Mouse (Mus musculus) embryo, embryonic 11 days (tissue): ENCODE data around the gene Fam53b.

Experiments used
- DNase-seq: peaks from one replicate; pipeline ENCODE4 v3.0.0-alpha.2; 2015

Fam53b gene

DNA sequence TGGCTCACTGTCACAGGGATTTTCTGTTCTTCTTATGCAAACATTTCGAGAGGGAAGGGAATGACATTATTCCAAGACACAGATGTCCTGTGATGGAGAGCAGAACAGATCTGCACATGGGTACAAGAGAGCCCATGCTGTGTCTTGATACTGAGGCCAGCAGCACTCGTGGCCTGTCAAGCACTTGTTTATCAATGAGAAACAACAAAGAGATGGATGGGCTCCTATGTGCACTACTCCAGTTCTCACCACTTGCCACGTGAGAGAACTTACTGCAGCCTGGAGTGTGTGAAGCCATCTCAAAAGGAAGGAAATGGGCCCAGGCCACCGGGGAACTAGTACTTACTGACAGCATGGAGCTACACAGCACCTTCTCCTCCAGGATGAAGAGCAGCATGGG is 27.2 kb downstream of the Fam53b start:
- DNase-seq = no peak

DNA sequence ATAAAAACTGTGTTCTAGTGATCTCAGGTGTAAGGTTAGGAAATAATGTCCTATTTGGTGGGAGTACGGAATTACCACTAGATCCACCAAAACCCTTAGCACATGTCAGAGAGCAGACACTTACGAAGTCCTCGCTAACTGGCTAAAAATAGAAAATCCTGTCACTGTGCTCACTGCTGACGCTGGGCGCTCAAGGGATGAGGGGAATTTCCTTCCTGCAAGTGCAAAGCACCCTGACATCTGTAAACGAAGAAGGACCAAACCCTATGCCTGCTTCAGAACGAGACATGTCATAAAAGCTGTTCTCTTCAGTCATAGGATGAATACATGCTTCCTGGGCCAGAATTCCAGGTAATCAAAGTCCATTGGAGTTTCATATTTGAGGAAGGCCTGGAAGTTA is 27.7 kb downstream of the Fam53b start:
- no peak for DNase-seq

DNA sequence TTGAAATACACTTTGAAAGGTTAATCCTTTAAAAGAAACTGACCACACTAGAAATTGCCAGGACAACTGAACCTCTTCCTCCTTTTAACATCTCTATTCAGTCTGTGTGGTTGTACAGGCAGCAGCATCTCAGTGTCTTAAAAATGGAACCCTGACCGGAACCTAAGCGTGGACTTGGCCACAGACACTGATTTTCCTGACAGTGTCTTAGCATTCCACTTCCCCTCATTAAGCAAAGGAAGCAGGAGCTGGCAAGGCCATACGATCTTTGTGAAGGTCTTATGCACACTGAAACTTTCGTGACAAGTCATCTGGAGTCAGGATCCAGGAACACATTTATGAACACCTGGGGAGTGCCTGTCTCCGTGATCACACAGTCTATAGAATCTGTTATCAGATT is 29.6 kb downstream of the Fam53b start:
- DNase-seq = no peak

DNA sequence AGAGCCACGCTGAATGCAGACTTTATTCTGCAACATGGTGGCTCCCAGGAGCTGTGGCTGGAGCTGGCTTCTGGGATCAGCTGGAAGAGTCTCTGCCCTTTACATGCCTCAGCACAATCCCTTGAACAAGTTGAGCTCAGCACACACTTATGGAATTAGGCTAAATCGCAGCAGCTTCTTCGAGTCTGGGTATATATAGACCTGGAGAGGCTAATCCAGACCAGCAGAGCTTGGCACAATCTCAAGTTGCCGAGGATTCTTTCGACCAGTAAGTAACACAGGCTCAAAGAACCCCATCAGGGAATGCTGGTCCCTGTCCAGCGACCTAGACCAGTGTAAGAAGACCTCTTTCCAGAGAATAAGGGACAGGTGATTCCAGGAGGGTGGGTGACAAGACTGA is 31.8 kb downstream of the Fam53b start:
- no peak for DNase-seq

DNA sequence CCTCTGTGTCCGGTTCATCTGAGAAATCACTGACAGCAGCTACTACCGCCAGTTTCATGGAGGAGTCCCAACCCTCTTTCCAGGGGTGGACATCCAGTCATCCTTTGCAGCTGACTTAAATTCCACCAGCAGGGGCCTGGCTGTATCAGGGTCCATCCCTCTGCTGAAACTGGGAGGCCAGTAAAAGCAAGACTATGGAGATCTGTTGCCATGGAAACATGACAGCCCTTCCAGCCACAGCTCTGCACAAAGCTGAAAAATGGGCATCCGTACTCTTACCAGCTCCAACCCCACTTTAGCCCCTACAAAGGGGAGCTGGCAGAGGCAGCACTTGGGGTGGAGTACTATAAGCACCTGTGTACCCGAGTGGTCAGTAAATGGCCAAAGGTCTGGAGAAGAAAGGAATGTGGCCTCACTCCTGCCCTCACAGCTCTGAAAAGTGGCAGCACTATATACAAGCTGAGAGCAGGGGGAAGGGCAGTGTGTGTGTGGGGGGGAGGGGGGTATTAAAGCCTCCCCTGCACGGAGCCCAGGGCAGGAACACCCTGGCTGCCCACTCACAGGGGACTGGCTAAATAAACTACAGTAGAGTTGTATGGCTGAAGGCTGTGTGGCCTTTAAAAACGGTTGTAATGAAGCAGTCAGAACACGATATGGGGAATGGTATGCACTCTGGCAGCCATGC is 32.4 kb downstream of the Fam53b start:
- peak; percentile 71 for DNase-seq

DNA sequence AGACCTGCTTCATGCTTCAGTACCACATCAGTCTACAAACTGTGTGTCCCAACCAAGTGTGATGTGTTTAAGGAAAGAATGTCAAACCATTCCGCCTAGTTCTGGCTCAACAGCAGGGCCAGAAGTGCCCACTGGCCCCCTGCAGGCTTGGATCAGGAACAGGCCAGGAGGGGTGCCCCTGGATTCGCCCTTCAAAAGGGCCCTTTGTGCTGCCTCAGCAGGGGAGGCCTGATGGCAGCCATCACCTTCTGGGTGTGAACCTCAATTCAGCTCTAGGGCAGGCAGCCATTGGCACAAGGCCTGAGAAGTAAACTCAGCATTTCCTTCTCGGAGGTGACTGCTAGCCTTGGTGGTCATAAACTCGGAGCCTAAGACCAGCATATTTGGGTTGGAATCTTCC is 33.1 kb downstream of the Fam53b start:
- DNase-seq = peak; percentile 34

DNA sequence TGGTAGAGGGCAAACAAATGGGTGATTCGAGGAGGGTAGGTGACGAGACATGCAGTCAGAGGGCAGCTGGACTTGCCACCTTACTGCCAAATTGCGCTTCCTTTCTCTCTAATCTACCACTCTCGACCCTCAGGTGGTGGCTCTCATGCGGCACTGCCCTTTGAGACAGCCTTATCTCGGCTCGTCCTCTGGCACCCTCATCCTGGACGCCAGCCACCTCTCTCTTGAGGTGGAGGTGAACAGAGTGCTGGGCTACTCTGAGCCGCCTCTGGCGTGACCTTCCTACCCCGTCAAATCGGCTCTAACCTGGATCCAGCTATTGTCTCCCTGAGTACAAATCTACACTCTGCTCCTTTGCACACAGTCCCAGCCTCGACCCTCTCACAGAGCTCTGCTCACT is 35.1 kb downstream of the Fam53b start:
- DNase-seq = no peak

DNA sequence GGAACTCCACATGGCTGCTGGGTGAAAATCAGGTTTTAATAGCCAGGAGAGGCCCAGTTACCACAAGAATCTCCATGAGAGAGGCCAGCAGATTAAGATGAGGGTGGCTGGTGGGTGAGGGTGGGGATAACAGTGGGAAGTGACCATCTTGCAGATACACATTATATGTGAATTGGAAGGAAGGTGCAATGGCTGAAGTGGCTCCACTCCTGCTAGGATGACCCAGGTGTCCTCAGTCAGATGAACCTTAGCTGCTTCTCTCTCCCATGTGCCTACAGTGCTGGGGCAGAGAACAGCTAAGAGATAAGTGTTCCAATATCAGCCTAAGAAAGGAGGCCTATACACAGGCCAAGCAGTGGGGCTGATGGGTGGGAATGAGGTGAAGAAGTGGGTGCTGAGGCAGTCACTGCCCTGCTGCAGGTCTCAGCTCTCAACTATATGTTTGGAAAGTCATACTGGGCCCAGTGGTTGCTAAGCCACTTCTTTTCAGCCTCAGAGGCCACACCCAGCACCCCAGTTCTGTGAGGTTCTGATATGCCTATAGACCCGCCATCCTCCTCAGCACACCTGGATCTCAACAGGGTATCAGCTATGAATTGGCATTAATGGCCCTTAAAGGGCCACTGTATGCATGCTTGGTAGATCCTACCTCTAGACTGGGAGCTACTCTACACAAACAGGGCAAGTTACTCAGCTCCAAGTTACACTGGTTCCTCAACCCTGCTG is 35.8 kb downstream of the Fam53b start:
- no peak for DNase-seq

DNA sequence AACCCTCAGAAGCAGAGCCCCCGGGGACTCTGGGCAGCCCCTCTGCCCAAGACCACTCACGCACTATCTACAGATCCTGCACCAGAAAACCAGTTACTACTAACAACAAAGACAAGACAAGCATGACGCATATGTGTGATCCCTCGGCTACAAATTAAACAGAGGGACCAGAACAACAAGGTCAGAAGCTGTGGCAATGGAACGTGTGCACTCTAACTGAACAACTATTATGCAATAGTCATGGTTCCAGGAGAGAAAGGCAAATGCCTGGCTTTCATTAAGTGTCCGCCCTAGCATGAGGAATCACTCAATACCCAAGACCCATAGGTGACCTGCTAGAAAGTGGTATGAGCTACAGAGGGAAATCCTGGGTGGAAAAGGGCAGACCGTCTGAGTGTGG is 36.6 kb downstream of the Fam53b start:
- DNase-seq = no peak

DNA sequence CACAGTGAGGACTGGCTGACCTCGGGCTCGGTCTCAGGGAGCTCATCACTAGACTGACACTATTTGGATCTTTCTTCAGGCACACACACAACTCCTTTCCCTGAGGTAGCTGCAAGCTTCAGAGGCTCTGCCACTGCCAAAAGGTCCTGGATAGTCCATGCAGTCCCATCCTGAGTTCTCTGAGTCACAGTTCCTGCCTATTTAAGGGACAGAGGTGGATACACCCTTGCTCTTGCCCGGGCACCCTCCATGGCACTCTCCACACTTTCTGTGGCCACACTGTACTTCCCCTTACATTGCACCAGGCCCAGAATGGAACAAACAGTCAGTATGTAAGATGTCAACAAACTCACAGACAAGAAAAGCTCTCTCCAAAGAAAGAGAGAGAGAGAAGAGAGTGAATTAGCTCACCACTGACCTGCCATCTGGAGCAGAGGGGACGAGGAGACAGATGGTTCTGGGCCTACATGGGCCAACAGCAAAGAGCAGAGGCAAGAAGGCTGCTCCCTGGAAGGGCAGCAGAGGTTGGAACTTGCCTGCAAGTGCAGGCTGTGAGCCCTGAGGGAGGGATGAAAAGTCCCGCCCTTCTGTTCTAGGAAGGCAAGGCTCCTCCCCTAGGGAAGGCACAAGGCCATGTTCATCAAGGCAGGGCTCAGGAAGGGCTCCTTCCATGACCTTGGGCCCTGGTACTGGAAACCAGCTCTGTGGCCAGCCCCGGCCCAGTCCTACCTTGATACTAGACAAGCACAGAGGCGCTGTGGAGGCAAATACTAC is 37.2 kb downstream of the Fam53b start:
- no peak for DNase-seq

DNA sequence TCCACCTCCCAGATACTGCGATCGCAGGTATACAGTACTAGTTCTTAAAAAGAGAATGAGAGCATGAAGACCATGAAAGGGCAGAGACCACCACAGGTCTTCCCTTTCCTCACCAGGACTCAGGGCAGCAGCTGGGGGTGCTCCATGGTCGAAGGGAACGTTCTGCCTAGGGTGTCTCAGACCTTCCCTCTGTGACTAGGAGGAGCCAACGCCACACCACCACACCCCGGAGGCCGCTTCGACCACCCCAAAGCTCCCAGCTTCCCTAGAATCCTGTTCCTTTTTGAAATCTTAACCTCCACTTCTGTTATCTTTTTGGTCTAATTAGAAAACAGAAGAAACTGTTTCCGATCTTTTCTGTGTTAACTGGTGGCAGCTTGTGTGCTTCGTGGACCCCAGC is 37.8 kb downstream of the Fam53b start:
- DNase-seq = no peak

DNA sequence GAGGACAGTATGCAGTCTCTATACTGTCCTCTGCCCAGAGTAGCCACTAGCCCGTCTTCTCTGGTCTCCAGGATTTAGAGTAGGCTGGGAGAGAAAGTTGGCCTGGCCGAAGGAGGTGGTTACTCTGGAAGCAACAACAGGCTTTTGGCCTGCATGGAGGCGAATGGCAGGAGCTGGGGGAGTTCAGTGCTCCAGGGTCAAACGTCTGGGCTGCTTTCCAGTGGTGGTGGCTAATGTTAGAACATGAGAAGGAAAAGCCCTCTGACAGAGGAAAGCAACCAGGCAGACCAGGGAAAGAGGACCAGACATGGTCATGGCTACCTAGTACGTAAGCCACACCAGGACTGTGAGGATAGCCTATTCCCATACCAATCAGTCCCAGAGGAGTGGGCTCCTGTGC is 38.4 kb downstream of the Fam53b start:
- no peak for DNase-seq

DNA sequence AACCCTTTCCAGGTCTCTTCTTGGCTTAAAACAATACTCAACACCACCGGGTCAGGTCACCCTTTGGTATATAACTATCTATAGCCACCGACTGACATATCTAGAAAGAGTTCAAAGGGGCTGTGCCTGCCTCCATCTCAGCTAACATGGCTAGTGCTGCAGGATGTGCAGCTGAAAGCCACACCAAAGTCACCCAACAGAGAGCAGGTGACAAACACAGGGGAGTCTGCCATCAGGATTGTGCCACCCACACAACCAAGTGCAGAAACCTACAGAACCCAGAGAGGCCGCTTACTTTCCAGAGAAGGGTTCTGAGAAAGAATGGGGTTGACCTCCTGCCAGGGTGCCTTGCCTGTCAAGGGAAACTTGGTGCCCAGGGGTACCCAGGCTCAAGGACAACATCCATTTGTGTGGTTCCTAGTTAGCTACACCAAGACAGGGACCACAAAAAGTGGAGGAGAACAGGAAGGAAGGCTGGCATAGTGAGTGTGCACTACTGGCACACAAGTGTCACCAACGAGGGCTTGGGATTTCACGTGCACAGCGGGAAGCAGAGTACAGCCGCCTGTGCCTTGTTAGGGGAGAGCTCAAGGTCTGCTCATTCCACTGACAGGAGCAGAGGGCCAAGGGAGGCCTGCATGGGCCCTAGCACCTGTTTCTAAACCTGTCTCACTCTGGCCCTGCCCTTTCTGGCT is 40.5 kb downstream of the Fam53b start:
- DNase-seq = no peak

DNA sequence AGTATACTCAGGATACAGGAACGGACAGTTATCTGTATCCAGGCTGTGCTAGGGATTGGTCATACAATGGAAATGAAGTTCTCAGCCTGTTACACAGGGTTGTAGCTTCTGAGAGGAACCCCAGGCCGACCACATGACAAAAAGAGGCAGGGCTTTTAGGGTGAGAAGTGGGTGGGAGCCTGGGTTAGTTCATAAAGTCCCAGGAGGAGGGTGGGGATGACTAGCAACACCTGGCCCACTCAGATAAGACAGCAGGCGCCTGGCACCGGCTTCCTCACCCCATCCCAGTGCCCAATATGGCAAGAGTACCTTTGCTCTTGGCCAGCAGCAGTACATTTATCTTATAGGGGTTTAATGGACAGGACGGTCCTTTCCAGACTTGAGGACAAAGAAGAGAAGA is 41.2 kb downstream of the Fam53b start:
- DNase-seq = no peak

DNA sequence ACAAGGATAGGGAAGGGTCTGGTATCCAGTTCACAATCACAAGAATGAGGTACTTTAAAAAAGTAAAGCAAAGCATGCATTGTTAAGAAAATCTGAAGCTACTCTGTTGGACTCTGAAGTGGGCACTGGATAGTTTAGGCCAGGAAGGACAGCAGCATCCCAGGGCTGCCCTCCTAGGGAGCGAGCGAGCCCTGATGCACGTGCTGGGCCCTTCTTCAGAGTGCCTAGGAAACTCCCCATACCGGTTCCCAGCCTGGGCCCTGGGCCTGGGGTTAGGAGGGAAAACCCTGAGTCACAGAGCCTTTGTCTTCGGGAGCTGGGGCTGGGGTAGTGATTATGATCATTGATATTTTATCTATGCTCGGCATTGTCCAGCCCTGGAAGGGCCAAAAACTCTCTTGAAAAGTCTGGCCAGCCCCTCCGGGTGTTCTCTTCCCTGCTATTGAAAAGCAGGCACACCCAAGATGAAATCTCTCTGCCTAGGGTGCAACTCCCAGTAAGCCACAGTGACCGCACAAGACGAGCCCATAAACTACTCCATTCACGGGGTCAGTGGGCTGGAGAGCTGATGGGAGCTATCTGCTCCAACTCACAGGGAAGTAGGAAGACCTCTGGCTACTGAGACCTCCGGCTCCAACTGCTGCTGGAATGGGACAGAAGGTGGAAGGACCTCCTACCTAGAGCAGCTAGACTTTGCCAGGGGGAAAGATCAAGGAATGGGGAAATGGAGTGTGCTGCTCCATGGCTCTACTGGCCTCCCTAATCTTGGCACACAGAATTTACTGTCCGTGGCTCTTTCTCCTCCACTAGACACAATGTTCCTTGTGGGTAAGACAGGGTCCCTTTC is 45.0 kb downstream of the Fam53b start:
- no peak for DNase-seq

DNA sequence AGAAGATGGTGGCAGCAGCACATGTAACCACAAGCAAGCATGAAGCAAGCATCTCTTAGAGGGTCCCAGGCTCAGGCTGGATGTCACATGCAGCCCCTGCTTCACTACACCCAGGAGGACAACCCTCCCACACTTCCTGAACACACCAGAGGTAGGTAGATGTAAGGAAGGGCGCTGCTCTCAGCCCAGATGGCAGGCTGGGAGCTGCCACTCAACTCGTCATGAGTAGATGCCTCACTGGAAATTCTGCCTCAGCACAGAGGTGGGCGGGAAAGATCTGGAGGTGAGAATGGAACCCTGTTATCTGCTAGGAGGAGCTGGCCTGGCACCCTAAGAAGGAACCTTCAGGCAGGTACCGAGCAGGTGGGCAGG is 45.7 kb downstream of the Fam53b start:
- DNase-seq = no peak

DNA sequence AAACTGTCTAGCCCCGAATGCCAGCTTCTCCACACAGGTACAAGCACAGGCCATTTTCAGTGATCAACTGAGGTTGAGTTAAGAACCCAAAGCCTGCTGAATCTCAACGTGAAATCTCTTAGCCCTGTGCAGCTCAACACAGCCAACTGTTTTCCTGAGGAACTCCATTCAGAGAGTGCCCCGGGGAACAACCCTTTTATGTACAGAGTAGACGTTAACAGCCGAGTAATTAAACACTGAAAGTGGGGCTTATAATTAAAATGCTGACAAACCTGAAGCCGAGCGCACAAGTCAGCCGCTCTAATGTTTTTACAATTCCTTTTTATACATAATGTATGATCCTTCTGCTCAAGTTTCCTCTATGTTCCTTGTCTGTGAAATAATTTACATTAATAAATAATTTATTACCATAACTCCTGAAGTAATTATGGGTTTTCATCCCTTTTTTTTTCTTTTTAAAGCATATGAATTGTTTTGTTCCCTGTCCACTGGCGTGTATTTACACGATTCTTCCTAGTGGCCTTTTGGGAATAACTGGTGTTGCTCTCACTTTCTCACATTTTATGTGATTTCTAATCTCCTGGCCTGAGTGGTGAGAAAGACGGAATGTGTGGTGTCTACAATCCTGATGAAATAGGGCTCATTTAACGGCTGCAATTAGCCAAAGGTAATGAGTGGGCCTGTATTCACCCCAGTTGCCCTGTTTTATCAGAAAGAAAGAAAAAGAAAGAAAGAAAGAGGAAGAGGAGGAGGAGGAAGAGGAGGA is 46.3 kb downstream of the Fam53b start:
- peak; percentile 29 for DNase-seq

DNA sequence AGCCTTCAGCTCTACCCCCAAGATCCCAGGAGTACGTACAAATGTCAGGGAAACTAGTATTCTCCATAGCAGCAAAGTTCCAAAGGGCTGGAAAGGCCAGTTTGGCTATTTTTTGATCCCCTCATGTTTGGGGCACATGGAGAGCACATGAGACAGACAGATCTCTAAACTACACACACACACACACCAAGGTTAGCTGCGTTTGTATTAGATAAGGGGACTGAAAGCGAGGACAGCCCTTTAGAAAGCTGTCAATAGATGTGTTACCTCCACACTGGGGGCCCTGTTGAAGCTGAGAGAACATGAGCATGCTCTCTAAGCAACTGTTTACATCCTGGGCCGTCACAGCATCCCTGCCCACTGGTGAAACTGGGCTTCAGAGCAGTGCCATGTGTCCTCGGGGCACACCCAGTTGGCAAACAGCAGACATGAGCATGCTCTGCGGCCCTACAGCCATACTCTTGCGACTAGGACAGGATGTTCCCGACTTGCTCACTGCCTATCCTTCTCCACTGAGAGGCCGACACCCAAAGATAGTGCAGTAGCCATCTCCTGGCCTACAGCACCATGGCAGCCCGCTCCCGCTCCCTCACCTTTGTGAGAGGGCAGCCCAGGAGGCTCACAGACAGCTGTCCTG is 47.3 kb downstream of the Fam53b start:
- no peak for DNase-seq

DNA sequence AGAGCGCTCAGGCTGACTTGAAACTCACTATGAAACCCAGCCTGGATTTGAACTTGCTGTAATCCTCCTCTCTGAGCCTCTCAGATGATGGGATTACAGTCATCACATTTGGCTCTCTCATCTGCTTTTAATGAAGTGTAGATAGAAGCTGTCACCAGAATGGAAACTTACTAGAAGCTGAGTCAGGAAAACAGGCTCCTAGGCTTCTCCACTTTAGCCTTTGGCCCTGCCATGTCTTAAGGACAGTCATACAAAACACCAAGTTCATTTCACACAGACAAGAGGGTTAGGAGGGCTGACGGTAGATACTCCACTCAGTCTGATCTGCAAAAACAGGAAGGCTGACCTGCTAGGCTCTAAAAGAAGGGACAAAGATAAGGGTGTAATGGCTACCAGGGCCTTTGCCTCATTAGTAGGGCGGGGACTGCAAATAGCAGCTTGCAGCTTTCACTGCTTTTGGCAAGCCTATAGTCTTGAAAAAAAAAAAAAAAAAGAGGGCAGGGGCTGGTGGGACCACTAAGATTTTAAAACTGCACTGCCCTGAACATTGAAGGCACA is 48.0 kb downstream of the Fam53b start:
- DNase-seq = no peak

DNA sequence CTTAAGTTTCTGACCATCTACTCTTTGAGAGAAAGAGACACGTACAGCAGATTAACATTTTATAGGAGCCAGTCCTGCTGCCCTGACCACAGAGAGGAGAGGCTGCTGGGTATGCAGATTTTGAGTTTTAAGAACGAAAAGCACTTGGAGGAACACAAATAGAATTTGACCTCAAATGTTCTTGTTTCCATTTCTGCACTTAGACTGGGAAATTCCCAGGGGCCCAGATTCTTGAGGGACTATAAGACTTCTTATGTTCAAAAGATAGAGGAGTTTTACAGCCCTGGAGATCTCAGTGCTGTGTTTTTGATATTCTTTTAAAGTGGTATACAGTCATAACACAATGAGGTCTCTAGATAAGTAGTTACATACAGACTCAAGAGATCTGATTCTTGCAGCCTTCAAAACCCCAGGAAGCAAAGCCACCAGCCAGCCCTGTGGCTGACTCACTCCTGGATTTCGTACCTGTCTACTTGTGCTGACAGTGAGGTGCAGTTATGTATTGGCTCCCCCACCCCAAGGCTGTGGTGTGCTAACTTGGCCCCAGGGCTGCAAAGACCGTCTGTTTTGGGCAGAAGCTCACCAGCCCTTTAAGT is 48.7 kb downstream of the Fam53b start:
- DNase-seq = no peak

DNA sequence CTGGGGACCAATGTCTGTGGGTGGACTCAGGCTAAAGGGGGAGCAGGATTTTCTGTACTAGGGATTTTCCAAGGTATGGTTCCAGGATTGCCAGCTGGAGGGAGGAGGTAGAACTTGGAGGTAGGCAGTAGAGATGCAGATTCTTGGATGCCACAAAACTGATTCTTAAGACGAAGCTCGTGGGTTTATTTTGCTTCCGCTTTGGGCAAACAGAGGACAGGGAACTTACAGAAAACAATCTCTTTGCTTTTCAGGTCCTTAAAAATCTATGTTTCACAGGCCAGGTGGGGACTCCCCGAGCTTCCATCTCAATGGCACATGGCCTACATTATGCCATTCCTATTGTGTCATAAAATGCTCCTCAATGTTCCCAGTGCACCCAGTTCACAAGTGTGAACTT is 49.4 kb downstream of the Fam53b start:
- no peak for DNase-seq
